Mouse (Mus musculus) C2C12 (cell line): ENCODE data around the gene Cldn9. TPM values are rescaled to one million over a fixed set of nuclear protein-coding genes. Genes with fewer than 3 reads are reported as not detected.

Experiments used
- H3K27me3 ChIP-seq: one replicate; pipeline ENCODE4 v1.6.1; 2011; ENCODE audit not compliant: control insufficient read depth, insufficient read depth, insufficient read length
- H3K36me3 ChIP-seq: one replicate; pipeline ENCODE4 v1.6.1; 2011; ENCODE audit not compliant: control insufficient read depth, insufficient read depth
- H3K4me3 ChIP-seq: one replicate; pipeline ENCODE4 v1.5.1; 2011; ENCODE audit warnings: mild to moderate bottlenecking, control low read depth; ENCODE audit not compliant: poor library complexity, insufficient read depth, severe bottlenecking
- H3K79me2 ChIP-seq: one replicate; pipeline ENCODE4 v1.6.1; 2011; ENCODE audit not compliant: control insufficient read depth, insufficient read depth
- H3K79me3 ChIP-seq: one replicate; pipeline ENCODE4 v1.6.1; 2011; ENCODE audit warnings: low read depth, control low read depth
- H3ac ChIP-seq: one replicate; pipeline ENCODE3; 2011; ENCODE audit warnings: low read depth; ENCODE audit not compliant: control insufficient read depth, insufficient read length
- CEBPB ChIP-seq: IDR thresholded peaks from one replicate; pipeline ENCODE4 v1.6.1; 2011; ENCODE audit warnings: low read depth, mild to moderate bottlenecking, control low read depth, moderate library complexity
- CTCF ChIP-seq: IDR thresholded peaks from one replicate; pipeline ENCODE4 v1.5.1; 2011; ENCODE audit not compliant: control insufficient read depth, insufficient read depth, insufficient read length
- FOSL1 ChIP-seq: IDR thresholded peaks from one replicate; pipeline ENCODE4 v1.8.0; 2011; ENCODE audit warnings: mild to moderate bottlenecking, low read length; ENCODE audit not compliant: poor library complexity, insufficient read depth, severe bottlenecking
- MAX ChIP-seq: IDR thresholded peaks from one replicate; pipeline ENCODE4 v1.6.1; 2011; ENCODE audit warnings: mild to moderate bottlenecking, control low read depth
- MYOD1 ChIP-seq: IDR thresholded peaks from one replicate; pipeline ENCODE4 v1.6.1; 2011; ENCODE audit warnings: low read depth; ENCODE audit not compliant: control insufficient read depth, insufficient read length
- MYOG ChIP-seq: IDR thresholded peaks from one replicate; pipeline ENCODE4 v1.6.1; 2011; ENCODE audit not compliant: control insufficient read depth, insufficient read length; ENCODE audit errors: extremely low read depth
- USF1 ChIP-seq: IDR thresholded peaks from one replicate; pipeline ENCODE4 v1.6.1; 2011; ENCODE audit warnings: low read depth, mild to moderate bottlenecking, control low read depth, moderate library complexity
- polyA plus RNA-seq: library from polyadenylated mRNA; unstranded; fragments of >200 nt; fragmentation: generic; extraction: Trizol; gene quantifications from one replicate; pipeline ENCODE4 v1.2.1, GENCODE M21; 2012; ENCODE audit warnings: missing spikeins

Gene Cldn9
- polyA plus RNA-seq, 1 experiment = 0.54 TPM

DNA sequence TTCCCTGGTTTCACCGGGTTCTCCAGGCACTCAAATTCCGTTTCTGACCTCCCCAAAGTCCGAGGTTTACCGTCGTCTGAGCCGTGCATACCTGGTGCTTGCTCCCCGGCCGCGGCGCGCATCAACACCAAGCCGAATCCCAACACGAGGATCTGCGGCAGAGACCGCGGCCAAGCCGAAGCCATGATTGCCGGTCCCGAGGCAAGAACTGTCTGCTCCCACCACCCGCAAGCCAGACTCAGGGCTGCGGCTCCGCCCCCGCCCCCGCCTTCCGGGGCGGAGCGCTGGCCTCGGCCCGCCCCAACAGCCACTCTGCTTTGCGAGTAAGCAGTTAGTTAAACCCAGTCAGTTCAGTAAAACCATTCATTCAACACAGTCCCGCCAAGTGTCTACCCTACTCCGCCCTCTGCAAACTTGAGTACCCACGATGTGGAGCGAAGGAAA is 6.6 kb downstream of the Cldn9 start, which contains the start of gene Tnfrsf12a:
Gene Tnfrsf12a, minus strand, starts transcription at position 233 of the 444 bp plus-strand sequence.
- Histone ChIP-seq H3K36me3 (peaks cover 36% of the 10 kb centered on the region), H3K79me2 (peaks cover 50% of the 10 kb centered on the region), H3K79me3 (peaks cover 30% of the 10 kb centered on the region), H3K4me3 (peak within 1 kb of the TSS; percentile 87), H3K27me3 (no peaks in the 10 kb centered on the region), H3ac (peak within 1 kb of the TSS; percentile 95)
- TF ChIP-seq USF1 (no peak), MYOD1 (no peak), CEBPB (no peak), FOSL1 (no peak)

DNA sequence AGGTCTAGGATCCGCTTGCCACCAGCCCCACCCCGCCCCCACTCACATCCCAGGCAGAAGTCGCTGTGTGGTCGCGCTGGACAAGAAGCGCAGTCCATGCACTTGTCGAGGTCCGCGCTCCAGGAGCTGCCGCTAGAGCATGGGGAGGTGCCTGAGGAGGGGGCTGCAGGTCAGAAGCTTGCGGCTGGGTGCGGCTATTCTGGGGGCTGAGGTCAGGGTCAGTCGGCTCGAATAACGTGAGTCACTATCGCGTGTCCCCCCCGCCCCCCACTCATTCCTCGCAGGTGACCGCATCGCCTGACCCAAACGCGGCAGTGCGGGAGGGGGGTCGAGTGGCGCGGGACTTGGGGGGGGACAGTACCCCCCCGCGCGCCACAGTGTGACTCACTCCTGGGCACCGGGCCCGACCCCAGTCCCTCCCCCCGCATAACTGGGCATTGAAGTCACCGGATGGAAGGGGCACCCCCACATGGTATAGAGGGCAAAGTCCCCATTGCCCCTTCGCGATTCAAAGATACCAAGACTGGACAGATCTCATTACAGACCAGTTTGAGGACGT is 7.3 kb downstream of the Cldn9 start:
- Histone ChIP-seq H3K27me3 (no peaks in the 10 kb centered on the region), H3K79me3 (peaks cover 36% of the 10 kb centered on the region), H3K36me3 (peaks cover 42% of the 10 kb centered on the region), H3K79me2 (peaks cover 57% of the 10 kb centered on the region), H3ac (peak overlapping the region; percentile 95), H3K4me3 (peak overlapping the region; percentile 87)
- no peak for TF ChIP-seq MYOG
- TF ChIP-seq MYOD1 = peak; percentile 49
- peak; percentile 34 for TF ChIP-seq FOSL1
- TF ChIP-seq CEBPB = no peak
- no peak for TF ChIP-seq CTCF
- TF ChIP-seq MAX = no peak
- TF ChIP-seq USF1 = no peak

DNA sequence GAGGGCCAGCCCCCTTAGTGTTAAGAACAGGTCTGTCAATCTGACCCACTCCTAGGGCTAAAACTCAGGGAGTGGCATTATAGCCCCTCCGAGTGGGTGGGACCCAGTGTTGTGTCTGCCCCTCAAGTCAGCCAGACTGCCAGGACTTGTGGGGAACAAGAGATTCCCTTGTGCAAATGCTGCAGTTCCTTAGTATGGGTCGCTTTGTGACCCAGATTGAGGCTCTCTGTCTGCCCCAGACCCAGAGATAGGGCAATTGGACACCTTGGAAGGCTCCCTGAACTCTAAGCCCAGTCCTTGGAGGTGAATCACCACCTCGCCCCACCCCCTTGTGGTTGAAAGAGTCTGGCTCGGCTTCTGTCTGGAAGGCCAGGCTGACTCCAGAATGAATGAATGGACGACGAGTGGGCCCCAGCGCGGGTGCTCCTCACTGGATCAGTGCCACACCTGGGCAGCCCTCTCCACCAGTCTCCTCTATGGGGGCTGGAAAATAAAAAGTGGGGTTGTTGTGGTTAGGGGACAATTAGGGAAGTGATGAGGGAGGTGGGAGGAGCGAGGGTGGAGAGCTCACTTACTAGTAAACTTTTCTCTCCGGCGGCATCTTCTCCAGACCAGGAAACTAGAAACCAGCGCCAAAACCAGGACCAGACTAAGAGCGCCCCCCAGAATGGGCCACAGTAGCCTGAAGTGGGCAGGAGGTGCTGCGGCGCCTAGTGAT is 8.1 kb downstream of the Cldn9 start:
- Histone ChIP-seq H3K79me2 (peaks cover 64% of the 10 kb centered on the region), H3K79me3 (peaks cover 41% of the 10 kb centered on the region), H3ac (peak overlapping the region; percentile 90), H3K4me3 (peak overlapping the region; percentile 87), H3K27me3 (no peaks in the 10 kb centered on the region), H3K36me3 (peaks cover 49% of the 10 kb centered on the region)
- TF ChIP-seq MAX = peak; percentile 19
- TF ChIP-seq CEBPB = no peak
- peak; percentile 17 for TF ChIP-seq FOSL1

DNA sequence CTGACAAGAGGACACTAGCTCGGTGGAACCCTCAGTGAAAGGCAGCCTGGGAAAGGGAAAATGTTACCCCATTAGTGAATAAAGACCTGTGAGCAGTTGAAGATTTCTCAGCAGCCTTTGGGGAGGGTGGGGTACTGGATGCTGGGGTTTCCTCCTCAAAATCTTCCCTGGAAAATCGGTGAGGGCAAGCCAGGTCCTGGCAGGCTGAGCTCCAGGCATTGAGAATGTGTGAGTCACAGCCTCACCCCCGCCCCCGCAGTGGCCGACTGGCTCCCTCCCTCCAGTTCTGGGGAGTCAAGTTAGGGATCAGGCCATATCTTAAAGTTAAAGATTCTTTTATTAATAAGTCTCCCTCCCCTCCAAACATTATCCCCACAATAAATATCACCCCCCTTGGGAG is 8.7 kb downstream of the Cldn9 start:
- TF ChIP-seq MYOD1 (no peak), FOSL1 (no peak), USF1 (no peak), MAX (no peak), CEBPB (no peak)
- peak overlapping the region; percentile 87 for H3K4me3 ChIP-seq
- H3K79me3 ChIP-seq = peaks cover 43% of the 10 kb centered on the region
- peaks cover 69% of the 10 kb centered on the region for H3K79me2 ChIP-seq
- H3K27me3 ChIP-seq = no peaks in the 10 kb centered on the region
- H3ac ChIP-seq = peak overlapping the region; percentile 90
- peaks cover 55% of the 10 kb centered on the region for H3K36me3 ChIP-seq

DNA sequence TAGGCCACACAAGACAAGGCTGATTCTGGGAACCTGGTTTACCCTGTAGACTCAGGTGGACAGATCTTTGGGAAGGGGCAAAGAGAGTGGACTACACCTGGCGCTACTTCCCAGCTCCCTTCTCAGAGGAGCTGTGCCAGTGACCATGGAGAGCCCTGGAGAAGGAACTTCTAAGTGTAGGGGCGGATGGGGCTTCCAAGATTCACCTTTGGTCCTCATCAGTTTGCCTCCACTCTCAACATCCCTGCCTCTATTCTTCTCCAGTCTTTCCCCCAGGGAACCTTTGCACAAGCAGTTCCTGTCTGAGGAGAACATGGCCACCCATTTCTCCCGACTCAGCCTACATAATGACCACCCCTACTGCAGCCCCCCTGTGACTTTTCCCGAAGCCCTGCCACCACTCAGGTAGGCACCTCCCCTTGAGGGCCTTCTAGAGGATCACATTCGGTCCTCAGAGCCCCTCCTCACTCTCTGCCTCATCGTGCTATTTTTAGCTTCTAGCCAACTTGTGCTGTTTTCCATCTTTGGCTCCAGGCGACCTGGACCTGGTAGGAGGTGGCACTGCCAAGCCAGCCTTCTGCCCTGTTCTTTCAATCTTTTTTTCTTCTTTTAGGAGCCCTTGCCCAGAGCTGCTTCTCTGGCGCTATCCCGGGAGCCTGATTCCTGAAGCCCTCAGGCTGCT is 9.4 kb downstream of the Cldn9 start:
- Histone ChIP-seq H3ac (peak overlapping the region; percentile 52), H3K4me3 (peak overlapping the region; percentile 87), H3K36me3 (peaks cover 62% of the 10 kb centered on the region), H3K79me3 (peaks cover 43% of the 10 kb centered on the region), H3K27me3 (no peaks in the 10 kb centered on the region), H3K79me2 (peaks cover 74% of the 10 kb centered on the region)
- TF ChIP-seq MYOG = no peak
- no peak for TF ChIP-seq USF1
- no peak for TF ChIP-seq FOSL1
- no peak for TF ChIP-seq CTCF
- no peak for TF ChIP-seq CEBPB
- TF ChIP-seq MYOD1 = no peak
- no peak for TF ChIP-seq MAX
